Mouse (Mus musculus) left cerebral cortex, postnatal 14 days (tissue): ENCODE measurements around the gene Wdr75. TPM values are rescaled to one million over a fixed set of nuclear protein-coding genes. Genes with fewer than 3 reads are reported as not detected.

Experiments
- DNase-seq, 2 experiments: peaks; one replicate each; pipeline ENCODE4 v3.0.0; 2021 to 2022; ENCODE audit warnings: low spot score in 2 of 2, mixed read lengths in 1 of 2
- intact Hi-C: fragments of 180-260 bp; cut with DNase I; formaldehyde crosslinking; loops from one replicate; pipeline ENCODE4 v1.15.1; 2025
- total RNA-seq, 2 experiments: library from RNA; stranded (reverse); gene quantifications; 2 replicates each; pipeline ENCODE4 v1.2.3; 2021

Wdr75 gene
- total RNA-seq, 2 experiments from 2014 or later = 37.1 to 38.3 TPM

GRCm38 (mm10) chr1:45826796-45827195, 31.8 kb downstream of the Wdr75 start:
- intact Hi-C loops = loop anchor here (5.0 kb wide), 1 partner anchor 106 kb away; no protein-coding TSS in a partner anchor
- no peak for DNase-seq

DNA sequence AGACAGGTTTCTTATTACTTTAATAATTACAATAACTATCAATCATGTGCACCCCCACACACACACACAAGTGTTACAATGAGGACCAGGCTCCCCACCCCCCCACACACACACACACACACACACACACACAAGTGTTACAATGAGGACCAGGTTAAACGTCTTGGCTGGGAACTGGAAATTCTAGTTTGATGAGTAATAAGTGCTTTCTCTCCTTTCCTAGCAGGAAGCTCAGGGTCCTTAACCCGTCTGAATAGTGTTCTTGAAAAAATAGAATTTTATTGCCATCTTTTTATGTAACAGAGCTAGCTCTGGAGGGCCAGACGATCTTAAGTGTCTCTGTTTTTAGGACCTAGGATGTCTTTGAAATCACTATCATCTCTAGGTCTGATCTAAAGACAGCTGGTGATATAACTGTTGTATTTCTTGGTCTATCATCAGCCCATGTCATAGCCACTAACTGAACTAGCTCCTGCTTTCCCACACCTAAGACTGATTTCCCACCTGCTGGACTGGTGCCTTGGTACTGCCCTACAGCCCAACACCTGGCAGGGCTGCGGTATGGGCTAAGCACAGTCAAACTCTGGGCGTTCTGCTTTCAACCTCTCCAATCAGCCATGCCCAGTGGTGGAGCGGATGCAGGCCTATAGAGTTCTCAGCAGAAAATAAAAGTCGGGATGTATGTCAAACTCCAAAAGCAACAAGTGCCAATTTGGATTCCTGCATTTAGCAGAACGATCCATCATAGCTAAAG, 35.7 kb downstream of the Wdr75 start:
- intact Hi-C loops = no loop called here
- DNase-seq = no peak

DNA sequence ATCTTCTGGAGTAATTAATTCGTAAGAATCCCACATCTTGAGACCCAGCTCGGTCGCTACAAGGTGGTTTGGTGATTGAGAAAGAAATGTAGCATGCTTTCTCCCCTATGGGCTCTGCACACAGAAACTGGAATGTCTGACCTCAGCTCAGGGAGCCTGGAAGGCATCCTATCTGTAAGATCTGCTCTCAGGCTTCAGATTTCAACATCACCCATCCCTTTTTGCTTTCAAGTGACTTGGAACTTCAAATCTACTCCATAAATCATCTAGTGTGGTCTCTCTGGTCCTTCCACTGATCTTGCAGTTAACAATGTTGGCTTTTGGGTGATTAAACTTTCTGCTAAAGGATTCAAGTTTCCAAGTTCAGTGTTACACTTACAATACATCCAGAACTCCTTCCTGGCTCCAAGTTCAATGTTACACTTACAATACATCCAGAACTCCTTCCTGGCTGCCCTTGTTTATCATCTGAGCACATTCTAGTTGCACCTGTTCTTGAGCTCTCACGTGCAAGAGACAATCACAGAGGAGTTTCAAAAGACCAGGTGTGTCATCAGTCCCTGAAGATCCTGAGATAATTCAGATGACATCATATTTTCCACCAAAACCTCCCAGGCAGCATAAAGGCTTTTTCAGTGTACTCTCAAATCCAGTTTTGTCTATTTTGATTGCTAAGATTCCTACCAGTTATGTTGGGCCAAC, 40.5 kb downstream of the Wdr75 start:
- DNase-seq = no peak

DNA sequence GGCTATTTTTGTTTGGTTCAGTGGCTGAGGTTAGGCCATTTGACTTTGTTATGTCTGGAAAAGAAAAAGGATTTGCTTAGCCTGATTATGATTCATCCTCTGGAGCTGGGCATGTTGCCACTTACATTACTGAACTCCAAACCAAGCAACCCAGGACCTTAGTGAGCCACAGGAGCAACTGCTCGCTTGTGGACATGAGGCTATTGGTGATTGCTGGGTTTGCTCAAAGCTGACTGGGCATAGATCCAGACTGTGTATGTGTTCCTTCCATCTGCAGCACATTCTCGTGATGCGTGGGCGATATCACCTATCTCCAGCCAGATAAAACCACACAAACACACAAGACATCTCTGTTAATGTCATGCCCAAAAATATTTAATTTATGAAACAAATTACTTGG, 42.8 kb downstream of the Wdr75 start:
- intact Hi-C loops = no loop called here
- DNase-seq = peak; percentile 28 to 64

More for the DNA sequence above, 40.5 kb downstream of the Wdr75 start:
- intact Hi-C loops = no loop called here

- DNase-seq = no peak
- intact Hi-C loops = no loop called here
Measured at GRCm38 (mm10) chr1:45838271-45838670, 43.3 kb downstream of the Wdr75 start.

DNA sequence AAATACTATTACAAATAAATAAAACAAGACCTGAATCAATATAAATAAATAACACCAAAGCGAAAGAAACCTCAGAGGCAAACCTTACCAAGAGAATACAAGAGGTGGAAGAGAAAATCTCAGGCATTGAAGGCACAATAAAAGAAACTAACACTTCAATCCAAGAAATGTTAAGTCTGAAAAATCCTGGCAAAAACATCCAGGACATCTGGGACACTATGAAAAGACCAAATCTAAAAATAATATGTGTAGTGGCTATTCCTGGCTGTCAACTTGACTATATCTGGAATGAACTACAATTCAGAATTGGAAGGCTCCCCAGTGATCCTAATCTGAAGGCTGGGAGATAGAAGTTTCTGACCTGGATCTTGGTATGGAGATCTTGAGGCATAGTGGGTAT, 50.5 kb downstream of the Wdr75 start:
- peak in 1 of 2 experiments; percentile 27 for DNase-seq
- intact Hi-C loops = no loop called here

- no peak for DNase-seq
- intact Hi-C loops = no loop called here
Measured at GRCm38 (mm10) chr1:45858038-45858437, 63.1 kb downstream of the Wdr75 start.

DNA sequence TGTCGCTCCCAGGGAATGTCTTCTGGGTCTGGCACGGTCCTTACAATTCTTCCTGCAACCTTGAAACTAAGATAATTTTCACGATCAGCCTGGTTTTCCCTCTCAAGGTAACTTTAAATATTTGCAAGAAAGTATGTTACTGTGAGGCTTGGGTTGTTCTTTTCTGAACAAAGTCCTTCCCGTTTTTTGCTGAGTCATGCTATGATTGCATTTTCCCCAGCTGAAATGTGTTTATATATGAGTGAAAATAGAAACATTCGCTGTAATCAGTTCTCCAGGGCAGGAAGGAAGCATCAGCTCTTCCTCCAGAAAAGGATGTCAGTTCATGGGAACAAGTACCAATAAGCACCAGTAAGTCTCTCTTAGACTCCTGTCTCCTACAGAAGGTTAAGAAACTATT, 65.4 kb downstream of the Wdr75 start:
- intact Hi-C loops = no loop called here
- no peak for DNase-seq

- intact Hi-C loops = no loop called here
Measured at GRCm38 (mm10) chr1:45861162-45861561, 66.2 kb downstream of the Wdr75 start.

GRCm38 (mm10) chr1:45863641-45864040, 68.7 kb downstream of the Wdr75 start:
- no peak for DNase-seq
- intact Hi-C loops = no loop called here

More at GRCm38 (mm10) chr1:45861162-45861561, 66.2 kb downstream of the Wdr75 start:
- no peak for DNase-seq

DNA sequence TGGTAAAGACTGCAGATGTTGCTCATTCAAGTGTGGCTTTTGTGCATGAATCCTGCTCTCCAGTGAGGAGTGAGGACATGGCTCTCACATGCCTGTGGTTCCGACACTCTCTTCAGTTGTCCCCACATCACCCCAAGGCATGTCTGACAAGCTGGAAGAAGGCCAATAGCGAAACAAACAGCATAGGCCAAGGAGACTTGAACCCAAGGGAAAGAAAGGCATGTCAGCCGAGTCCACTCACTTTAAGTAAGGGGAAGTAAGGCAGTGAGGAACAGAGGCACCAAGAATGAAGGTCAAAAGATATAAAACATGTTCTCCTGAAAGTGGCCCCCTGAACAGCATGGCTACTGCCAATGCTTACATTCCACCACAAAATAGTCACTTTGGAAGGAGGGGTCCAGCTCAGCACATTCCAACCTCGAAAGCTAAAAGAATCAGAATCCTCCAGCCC, 69.6 kb downstream of the Wdr75 start:
- intact Hi-C loops = no loop called here
- DNase-seq = no peak

DNA sequence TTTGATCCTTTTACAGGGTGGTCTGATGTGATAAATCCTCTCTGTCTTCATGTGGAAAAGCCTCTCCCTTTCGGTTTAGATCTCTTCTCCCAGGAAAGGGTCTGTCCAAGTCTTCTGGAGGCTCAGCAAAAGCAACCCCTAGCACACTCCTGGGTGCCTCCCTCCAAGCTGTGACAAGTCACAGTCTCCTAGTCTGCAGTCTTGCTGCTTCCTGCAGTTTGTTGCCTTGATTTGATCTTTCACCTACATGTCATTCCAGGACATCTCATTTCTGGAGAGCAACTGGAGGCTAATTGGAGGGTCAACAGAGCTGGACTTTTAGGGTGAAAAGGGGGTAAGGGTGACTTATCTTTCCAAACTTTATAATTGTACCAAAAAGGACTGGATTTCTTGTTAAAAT, 70.3 kb downstream of the Wdr75 start:
- no peak for DNase-seq
- intact Hi-C loops = no loop called here

DNA sequence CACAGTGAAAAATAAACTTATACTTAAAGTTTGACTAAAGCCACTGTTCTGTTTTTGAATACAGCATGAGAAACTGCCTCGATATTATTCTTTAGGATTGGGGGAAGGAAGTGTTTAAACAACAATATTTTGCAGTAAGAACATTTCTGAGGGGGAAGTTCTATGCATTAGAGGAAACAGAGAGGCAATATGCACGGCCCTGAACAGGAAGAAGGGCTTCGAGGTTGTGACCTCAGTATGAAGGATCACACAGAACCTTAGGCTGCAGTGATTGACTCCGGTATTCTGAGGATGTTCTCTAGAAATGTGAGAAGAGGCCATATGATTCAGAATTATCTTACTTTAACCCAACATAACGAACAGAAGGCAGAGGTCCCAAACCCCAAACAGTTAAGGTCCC, 70.8 kb downstream of the Wdr75 start:
- no peak for DNase-seq
- intact Hi-C loops = no loop called here

GRCm38 (mm10) chr1:45866288-45867018, 71.5 kb downstream of the Wdr75 start:
- DNase-seq = no peak
- intact Hi-C loops = no loop called here

GRCm38 (mm10) chr1:45868050-45868449, 73.1 kb downstream of the Wdr75 start:
- DNase-seq = no peak
- intact Hi-C loops = no loop called here

- intact Hi-C loops = no loop called here
Measured at GRCm38 (mm10) chr1:45868479-45869137, 73.6 kb downstream of the Wdr75 start.

More at GRCm38 (mm10) chr1:45868479-45869137, 73.6 kb downstream of the Wdr75 start:
- DNase-seq = no peak
